Mouse (Mus musculus) ES-E14 (cell line): ENCODE results near the gene AU040320.
A peak's percentile ranks its signal among the peaks of the same experiment; 100 is the strongest.

Experiments used
- CHD2 ChIP-seq: IDR thresholded peaks from 2 replicates; pipeline ENCODE4 v1.6.1; 2014; ENCODE audit warnings: mild to moderate bottlenecking, low read depth, low read length, inconsistent platforms
- HCFC1 ChIP-seq: IDR thresholded peaks from 2 replicates; pipeline ENCODE4 v1.6.1; 2012; ENCODE audit warnings: low read length, inconsistent platforms, borderline replicate concordance; ENCODE audit not compliant: insufficient read depth
- MAFK ChIP-seq: IDR thresholded peaks from 2 replicates; pipeline ENCODE4 v1.6.1; 2014; ENCODE audit warnings: mild to moderate bottlenecking, low read depth, low read length, inconsistent platforms; ENCODE audit not compliant: insufficient read depth
- ZC3H11A ChIP-seq: IDR thresholded peaks from 2 replicates; pipeline ENCODE4 v1.6.1; 2012; ENCODE audit warnings: low read depth, mild to moderate bottlenecking, inconsistent platforms, low read length, borderline replicate concordance
- ZNF384 ChIP-seq: IDR thresholded peaks from 2 replicates; pipeline ENCODE4 v1.6.1; 2012; ENCODE audit warnings: low read depth, low read length, inconsistent platforms

GRCm38 (mm10) chr4:126868699-126869098 lies 115.4 kb downstream of the AU040320 start:
- TF ChIP-seq ZNF384 = peak; percentile 85
- TF ChIP-seq MAFK = no peak
- no peak; the same call in 1 of the 2 replicates for TF ChIP-seq CHD2
- TF ChIP-seq HCFC1 = no peak
- no peak for TF ChIP-seq ZC3H11A
